Mouse (Mus musculus) ZHBTc4 (cell line): ENCODE results near the gene Mup20.
A peak's percentile ranks its signal among the peaks of the same experiment; 100 is the strongest.
"Not testable (repeated sequence)": the region's sequence is repeated elsewhere in the genome, so short reads cannot be mapped to it uniquely, and the experiment has no call there.

Experiments used
- DNase-seq: peaks from one replicate; pipeline ENCODE4 v3.0.0-alpha.2; 2011; ENCODE audit warnings: low read depth, low spot score

Mup20 gene

GRCm38 (mm10) chr4:62054058-62054457 is at the start of gene Mup20:
Mup20 (minus strand) TSS chr4:62054158.
- DNase-seq: not testable (repeated sequence)

DNA sequence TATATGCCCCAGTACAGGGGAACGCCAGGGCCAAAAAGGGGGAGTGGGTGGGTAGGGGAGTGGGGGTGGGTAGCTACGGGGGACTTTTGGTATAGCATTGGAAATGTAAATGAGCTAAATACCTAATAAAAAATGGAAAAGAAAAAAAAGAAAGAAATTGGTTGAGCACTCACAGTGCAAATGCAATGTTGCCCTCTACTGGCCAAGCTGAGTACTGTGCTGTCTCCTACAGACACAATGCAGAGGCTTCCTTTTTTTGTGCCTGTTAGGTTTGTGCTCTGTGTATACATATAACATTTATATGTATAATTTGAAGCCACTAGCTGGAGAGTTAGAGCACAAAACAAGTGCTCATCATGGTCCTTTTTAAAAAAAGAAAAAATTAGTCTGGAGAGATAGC is 49.4 kb upstream of the Mup20 start:
- DNase-seq: peak; percentile 57

DNA sequence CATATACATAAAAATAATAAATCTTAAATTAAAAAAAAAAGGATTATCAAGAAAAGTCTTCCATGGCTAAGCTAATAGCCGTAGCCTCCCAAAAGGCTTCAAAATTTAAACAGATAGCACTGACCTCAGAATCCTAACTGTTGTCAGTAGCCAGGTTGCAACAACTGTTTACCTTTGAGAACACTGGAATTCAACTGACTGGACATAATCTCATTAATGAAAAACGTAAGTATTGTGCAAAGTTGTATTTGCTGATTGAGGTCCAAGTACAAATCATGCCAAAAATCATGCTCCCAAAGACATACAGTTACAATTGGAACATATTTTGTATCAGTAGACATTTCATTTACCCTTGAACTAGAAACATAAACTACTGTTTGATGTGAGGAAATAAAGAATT is 34.0 kb upstream of the Mup20 start:
- no peak for DNase-seq

GRCm38 (mm10) chr4:62087241-62087640 is 33.3 kb upstream of the Mup20 start, which contains the start of gene Mup3:
Mup3 (minus strand) TSS chr4:62087342.
- no peak for DNase-seq

GRCm38 (mm10) chr4:62082755-62083154 is 28.8 kb upstream of the Mup20 start:
- DNase-seq: no peak

GRCm38 (mm10) chr4:62075126-62075525 is 21.2 kb upstream of the Mup20 start:
- peak; percentile 63 for DNase-seq

GRCm38 (mm10) chr4:62054780-62055179 is 822 bp upstream of the Mup20 start:
- DNase-seq: not testable (repeated sequence)

GRCm38 (mm10) chr4:62026281-62026680 is 27.7 kb downstream of the Mup20 start:
- DNase-seq: no peak

- DNase-seq: peak; percentile 87
These were observed 29.6 kb downstream of the Mup20 start for GRCm38 (mm10) chr4:62024256-62024959.

GRCm38 (mm10) chr4:62023646-62024045 is 30.3 kb downstream of the Mup20 start:
- DNase-seq: peak; percentile 66

DNA sequence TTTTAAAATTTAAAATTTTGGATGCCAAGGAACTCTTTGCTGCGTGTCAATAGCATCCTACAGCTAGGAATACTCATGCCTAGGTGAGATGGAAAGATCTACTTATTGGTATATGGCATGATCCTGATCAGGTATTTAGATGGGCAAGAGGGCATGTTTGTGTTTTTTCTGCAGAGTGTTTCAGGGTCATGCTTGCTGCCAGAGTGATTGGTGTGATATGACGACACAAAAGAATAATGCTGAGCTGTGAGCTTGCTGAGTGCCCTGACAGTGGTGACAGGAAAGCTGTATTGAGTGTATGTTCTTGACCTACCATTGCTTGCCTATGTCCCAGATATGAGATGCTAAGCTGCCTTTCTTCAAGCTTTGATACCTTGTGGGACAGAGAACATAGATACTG is 30.8 kb downstream of the Mup20 start:
- DNase-seq: peak; percentile 9

GRCm38 (mm10) chr4:62020511-62020910 is 33.4 kb downstream of the Mup20 start:
- DNase-seq: not testable (repeated sequence)
